Mouse (Mus musculus): ENCODE data around the gene Mgat4a. TPM values are rescaled to one million over a fixed set of nuclear protein-coding genes. Genes with fewer than 3 reads are reported as not detected.

Gene Mgat4a
- polyA plus RNA-seq (2017; shearing (Covaris generic)) = 10 to 100 TPM; 11.7 to 12.1 TPM

GRCm38 (mm10) chr1:37540810-37541658 is at the start of gene Mgat4a:
Gene Mgat4a, minus strand, starts transcription at chr1:37541016.
- ATAC-seq = peak; percentile 94

- ATAC-seq = peak; percentile 88
Observed at GRCm38 (mm10) chr1:37585809-37586480, 45.1 kb upstream of the Mgat4a start.

GRCm38 (mm10) chr1:37583795-37584464 is 43.1 kb upstream of the Mgat4a start:
- no peak for ATAC-seq

- ATAC-seq = no peak
Observed at GRCm38 (mm10) chr1:37583167-37583566, 42.4 kb upstream of the Mgat4a start.

- no peak for ATAC-seq
Observed at GRCm38 (mm10) chr1:37579686-37580085, 38.9 kb upstream of the Mgat4a start.

- no peak for ATAC-seq
Observed at GRCm38 (mm10) chr1:37572528-37573272, 31.9 kb upstream of the Mgat4a start.

GRCm38 (mm10) chr1:37568379-37568778 is 27.6 kb upstream of the Mgat4a start:
- ATAC-seq = no peak

GRCm38 (mm10) chr1:37566754-37567153 is 25.9 kb upstream of the Mgat4a start:
- no peak for ATAC-seq

GRCm38 (mm10) chr1:37566344-37566743 is 25.5 kb upstream of the Mgat4a start:
- ATAC-seq = no peak

- ATAC-seq = no peak
Observed at GRCm38 (mm10) chr1:37565396-37565795, 24.6 kb upstream of the Mgat4a start.

- no peak for ATAC-seq
Observed at GRCm38 (mm10) chr1:37561955-37562354, 21.1 kb upstream of the Mgat4a start.

GRCm38 (mm10) chr1:37560356-37560755 is 19.5 kb upstream of the Mgat4a start:
- ATAC-seq = no peak

- no peak for ATAC-seq
Observed at GRCm38 (mm10) chr1:37551986-37552385, 11.2 kb upstream of the Mgat4a start.

GRCm38 (mm10) chr1:37549501-37549900 is 8.7 kb upstream of the Mgat4a start:
- ATAC-seq = no peak

GRCm38 (mm10) chr1:37546398-37547051 is 5.7 kb upstream of the Mgat4a start:
- ATAC-seq = no peak

GRCm38 (mm10) chr1:37544251-37544650 is 3.4 kb upstream of the Mgat4a start:
- ATAC-seq = peak; percentile 53

GRCm38 (mm10) chr1:37543057-37543456 is 2.2 kb upstream of the Mgat4a start:
- ATAC-seq = no peak

GRCm38 (mm10) chr1:37539968-37540809 is 627 bp downstream of the Mgat4a start:
- ATAC-seq = peak; percentile 12

- ATAC-seq = no peak
Observed at GRCm38 (mm10) chr1:37534532-37535108, 6.2 kb downstream of the Mgat4a start.

GRCm38 (mm10) chr1:37533181-37533580 is 7.6 kb downstream of the Mgat4a start:
- no peak for ATAC-seq

GRCm38 (mm10) chr1:37532533-37532840 is 8.3 kb downstream of the Mgat4a start:
- no peak for ATAC-seq

Data from CD4-positive, CD25-positive, alpha-beta regulatory T cell, adult 4 months (primary cell).